Mouse (Mus musculus) heart, embryonic 12.5 days (tissue): ENCODE results near the gene Spats2l. TPM values are rescaled to one million over a fixed set of nuclear protein-coding genes. Genes with fewer than 3 reads are reported as not detected.

ENCODE experiments used
- ATAC-seq: fragments of 200-750 bp; cut with Nextera tagmentation; 2 replicates; pipeline ENCODE4 v1.8.0; 2017; ENCODE audit warnings: moderate TSS enrichment, moderate library complexity; ENCODE audit not compliant: insufficient number of reproducible peaks, low FRiP score
- H3K27ac ChIP-seq: fragments of 300-500 bp; sonication (generic); 2 replicates; pipeline ENCODE4 v1.5.1; 2016; ENCODE audit warnings: mild to moderate bottlenecking, moderate library complexity; ENCODE audit not compliant: poor library complexity, severe bottlenecking
- H3K27me3 ChIP-seq: fragments of 300-500 bp; sonication (generic); replicated peaks from 2 replicates; pipeline ENCODE4 v1.6.1; 2016; ENCODE audit warnings: mild to moderate bottlenecking, moderate library complexity
- H3K36me3 ChIP-seq: fragments of 300-500 bp; sonication (generic); 2 replicates; pipeline ENCODE4 v1.6.1; 2016; ENCODE audit warnings: mild to moderate bottlenecking, moderate library complexity
- H3K4me1 ChIP-seq: fragments of 300-500 bp; sonication (generic); replicated peaks from 2 replicates; pipeline ENCODE4 v1.6.1; 2016; ENCODE audit warnings: mild to moderate bottlenecking
- H3K4me2 ChIP-seq: fragments of 300-500 bp; sonication (generic); 2 replicates; pipeline ENCODE4 v1.6.1; 2016; ENCODE audit warnings: mild to moderate bottlenecking, moderate library complexity
- H3K4me3 ChIP-seq: fragments of 300-500 bp; sonication (generic); 2 replicates; pipeline ENCODE4 v1.5.1; 2016; ENCODE audit warnings: mild to moderate bottlenecking
- H3K9ac ChIP-seq: fragments of 300-500 bp; sonication (generic); 2 replicates; pipeline ENCODE4 v1.6.1; 2016; ENCODE audit warnings: mild to moderate bottlenecking, moderate library complexity
- H3K9me3 ChIP-seq: fragments of 300-500 bp; sonication (generic); replicated peaks from 2 replicates; pipeline ENCODE4 v1.6.1; 2016; ENCODE audit warnings: mild to moderate bottlenecking, moderate library complexity
- WGBS: fragments of 180-500 bp; shearing (Covaris S2); methylation state at CpG from one replicate; pipeline ENCODE4 v1.1.7; 2016; 5-methylcytosine and 5-hydroxymethylcytosine counted together
- polyA plus RNA-seq: library from polyadenylated mRNA; unstranded; fragments of >200 nt; fragmentation: Nextera tagmentation; extraction: Ambion mirVana; gene quantifications from 2 replicates; pipeline ENCODE4 v1.2.1, GENCODE M21; 2016

Gene Spats2l
- polyA plus RNA-seq, 1 experiment from 2014 or later, result 47.9 TPM

GRCm38 (mm10) chr1:57941734-57942133, 167.8 kb downstream of the Spats2l start:
- no peak overlapping the region for H3K4me2 ChIP-seq
- WGBS, result 47% methylated on average over 11 of the region's 11 CpGs
- no peaks in the 10 kb centered on the region for H3K4me1 ChIP-seq
- H3K4me3 ChIP-seq, result no peak overlapping the region
- no peak overlapping the region for H3K27ac ChIP-seq
- no peaks in the 10 kb centered on the region for H3K9me3 ChIP-seq
- H3K36me3 ChIP-seq, result peaks cover 42% of the 10 kb centered on the region
- no peak overlapping the region for H3K9ac ChIP-seq
- H3K27me3 ChIP-seq, result 0 out of 2 replicates have a peak, but pooled peaks cover 3% of the 10 kb centered on the region
- no peak for ATAC-seq

- no peak for ATAC-seq
- WGBS, result 82% methylated on average over 6 of the region's 6 CpGs
- Histone ChIP-seq H3K27ac (no peak overlapping the region), H3K36me3 (peaks cover 42% of the 10 kb centered on the region), H3K4me3 (no peak overlapping the region), H3K9ac (no peak overlapping the region), H3K9me3 (no peaks in the 10 kb centered on the region), H3K27me3 (0 out of 2 replicates have a peak, but pooled peaks cover 3% of the 10 kb centered on the region), H3K4me1 (no peaks in the 10 kb centered on the region), H3K4me2 (no peak overlapping the region)
Observed at GRCm38 (mm10) chr1:57942215-57942614, 168.3 kb downstream of the Spats2l start.

- Histone ChIP-seq H3K36me3 (peaks cover 28% of the 10 kb centered on the region), H3K4me1 (no peaks in the 10 kb centered on the region), H3K4me3 (no peak overlapping the region), H3K27ac (no peak overlapping the region), H3K4me2 (no peak overlapping the region), H3K27me3 (no peaks in the 10 kb centered on the region), H3K9me3 (no peaks in the 10 kb centered on the region), H3K9ac (no peak overlapping the region)
- ATAC-seq, result no peak
- 22% methylated on average over 2 of the region's 2 CpGs for WGBS
Observed at GRCm38 (mm10) chr1:57947552-57948347, 173.8 kb downstream of the Spats2l start.

GRCm38 (mm10) chr1:57949195-57949594, 175.2 kb downstream of the Spats2l start:
- Histone ChIP-seq H3K4me3 (no peak overlapping the region), H3K36me3 (peaks cover 17% of the 10 kb centered on the region), H3K4me2 (no peak overlapping the region), H3K9ac (no peak overlapping the region), H3K27me3 (no peaks in the 10 kb centered on the region), H3K9me3 (no peaks in the 10 kb centered on the region), H3K27ac (no peak overlapping the region), H3K4me1 (no peaks in the 10 kb centered on the region)
- WGBS, result 8% methylated on average over 1 of the region's 1 CpGs
- no peak for ATAC-seq

- no peak for ATAC-seq
- H3K9ac ChIP-seq, result no peak overlapping the region
- H3K27ac ChIP-seq, result no peak overlapping the region
- H3K27me3 ChIP-seq, result no peaks in the 10 kb centered on the region
- H3K9me3 ChIP-seq, result no peaks in the 10 kb centered on the region
- H3K4me2 ChIP-seq, result no peak overlapping the region
- WGBS, result 76% methylated on average over 5 of the region's 5 CpGs
- H3K36me3 ChIP-seq, result peaks cover 20% of the 10 kb centered on the region
- no peak overlapping the region for H3K4me3 ChIP-seq
- H3K4me1 ChIP-seq, result no peaks in the 10 kb centered on the region
Observed at GRCm38 (mm10) chr1:57949716-57950115, 175.8 kb downstream of the Spats2l start.

- Histone ChIP-seq H3K9ac (no peak overlapping the region), H3K4me1 (no peaks in the 10 kb centered on the region), H3K9me3 (no peaks in the 10 kb centered on the region), H3K27me3 (no peaks in the 10 kb centered on the region), H3K4me2 (no peak overlapping the region), H3K36me3 (peaks cover 24% of the 10 kb centered on the region), H3K4me3 (no peak overlapping the region), H3K27ac (no peak overlapping the region)
- 86% methylated on average over 4 of the region's 4 CpGs for WGBS
- ATAC-seq, result no peak
Observed at GRCm38 (mm10) chr1:57952509-57952908, 178.5 kb downstream of the Spats2l start.

GRCm38 (mm10) chr1:57953586-57954375, 179.8 kb downstream of the Spats2l start:
- Histone ChIP-seq H3K27me3 (no peaks in the 10 kb centered on the region), H3K9me3 (no peaks in the 10 kb centered on the region), H3K4me3 (no peak overlapping the region), H3K4me1 (no peaks in the 10 kb centered on the region), H3K27ac (no peak overlapping the region), H3K9ac (no peak overlapping the region), H3K4me2 (no peak overlapping the region), H3K36me3 (peaks cover 29% of the 10 kb centered on the region)
- 75% methylated on average over 16 of the region's 16 CpGs for WGBS
- ATAC-seq, result no peak

- ATAC-seq, result no peak
- no peaks in the 10 kb centered on the region for H3K9me3 ChIP-seq
- WGBS, result 84% methylated on average over 5 of the region's 5 CpGs
- H3K4me2 ChIP-seq, result no peak overlapping the region
- H3K4me3 ChIP-seq, result no peak overlapping the region
- H3K27me3 ChIP-seq, result no peaks in the 10 kb centered on the region
- H3K4me1 ChIP-seq, result no peaks in the 10 kb centered on the region
- peaks cover 34% of the 10 kb centered on the region for H3K36me3 ChIP-seq
- H3K27ac ChIP-seq, result no peak overlapping the region
- no peak overlapping the region for H3K9ac ChIP-seq
Observed at GRCm38 (mm10) chr1:57954376-57954765, 180.4 kb downstream of the Spats2l start.

- Histone ChIP-seq H3K4me2 (no peak overlapping the region), H3K4me1 (no peaks in the 10 kb centered on the region), H3K36me3 (peaks cover 43% of the 10 kb centered on the region), H3K27ac (no peak overlapping the region), H3K4me3 (no peak overlapping the region), H3K9ac (0 out of 2 replicates have a peak overlapping the region, but pooled peaks have one; percentile 7), H3K27me3 (no peaks in the 10 kb centered on the region), H3K9me3 (no peaks in the 10 kb centered on the region)
- 88% methylated on average over 1 of the region's 1 CpGs for WGBS
- ATAC-seq, result no peak
Observed at GRCm38 (mm10) chr1:57955774-57956173, 181.8 kb downstream of the Spats2l start.

GRCm38 (mm10) chr1:57969327-57970271, 195.6 kb downstream of the Spats2l start:
- peak overlapping the region; percentile 83 for H3K9ac ChIP-seq
- WGBS, result under 1% methylated on average over 65 of the region's 65 CpGs
- no peaks in the 10 kb centered on the region for H3K27me3 ChIP-seq
- H3K9me3 ChIP-seq, result no peaks in the 10 kb centered on the region
- H3K36me3 ChIP-seq, result peaks cover 15% of the 10 kb centered on the region
- H3K4me2 ChIP-seq, result peak overlapping the region; percentile 86
- H3K4me1 ChIP-seq, result 0 out of 2 replicates have a peak, but pooled peaks cover 3% of the 10 kb centered on the region
- H3K4me3 ChIP-seq, result peak overlapping the region; percentile 80
- peak overlapping the region; percentile 48 for H3K27ac ChIP-seq
- ATAC-seq, result peak; percentile 97
